In the genomic region with DNA sequence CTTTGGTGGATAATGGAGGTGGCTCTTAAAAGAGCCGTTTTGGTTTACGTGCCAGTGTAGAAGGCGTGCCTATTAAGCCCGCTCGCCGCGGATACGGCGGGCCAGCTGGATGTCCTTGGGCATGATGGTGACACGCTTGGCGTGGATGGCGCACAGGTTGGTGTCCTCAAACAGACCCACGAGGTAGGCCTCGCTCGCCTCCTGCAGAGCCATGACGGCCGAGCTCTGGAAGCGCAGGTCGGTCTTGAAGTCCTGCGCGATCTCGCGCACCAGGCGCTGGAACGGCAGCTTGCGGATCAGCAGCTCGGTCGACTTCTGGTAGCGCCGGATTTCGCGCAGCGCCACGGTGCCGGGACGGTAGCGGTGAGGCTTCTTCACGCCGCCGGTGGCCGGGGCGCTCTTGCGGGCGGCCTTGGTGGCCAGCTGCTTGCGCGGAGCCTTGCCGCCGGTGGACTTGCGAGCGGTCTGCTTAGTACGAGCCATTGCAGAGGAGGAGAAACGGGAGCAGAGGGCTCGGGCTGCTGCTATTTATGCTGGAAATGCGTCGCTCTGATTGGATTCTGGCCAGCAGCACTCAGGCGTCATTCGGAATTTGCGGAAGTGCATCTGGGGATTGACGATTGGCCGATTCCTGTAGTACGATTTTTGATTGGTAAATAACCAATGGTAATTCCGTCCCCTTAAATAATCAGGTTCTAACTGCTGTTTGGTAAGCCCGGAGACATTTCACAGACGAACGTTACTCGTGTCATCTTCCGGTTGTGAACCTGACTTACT, we compare ENCODE assay signal across 8 mouse cellular contexts. TPM values are rescaled to one million over a fixed set of nuclear protein-coding genes. Genes with fewer than 3 reads are reported as not detected.
DNase-seq lines count a peak whose midpoint lies in the region; ATAC-seq lines count a peak whose summit lies in the region.
"Not testable (repeated sequence)": the region's sequence is repeated elsewhere in the genome, so short reads cannot be mapped to it uniquely, and the experiment has no call there.

Hist1h3e (minus strand) TSS at position 487 of the 777 bp plus-strand sequence.

- H3K9me3 ChIP-seq in heart, embryonic 14.5 days (ENCODE audit: control insufficient read depth, low read length); liver, embryonic 13.5 days (replicated peaks); stomach, embryonic 16.5 days (replicated peaks; ENCODE audit: control insufficient read depth, low read length): not testable (repeated sequence)

- H3K27me3 ChIP-seq in heart, embryonic 14.5 days (ENCODE audit: control insufficient read depth, insufficient read depth, low read length); liver, embryonic 13.5 days; stomach, embryonic 16.5 days (ENCODE audit: control insufficient read depth, insufficient read depth, low read length): not testable (repeated sequence)

- peak within 1 kb of the TSS; percentile 44 to 56 for H3K4me3 ChIP-seq in heart, embryonic 14.5 days (ENCODE audit: control insufficient read depth in 1 of 2, insufficient read depth in 1 of 2, low read depth in 1 of 2, low read length in 2 of 2)
- H3K4me3 ChIP-seq in liver, embryonic 13.5 days (replicated peaks), result peak within 1 kb of the TSS; percentile 55
- peak within 1 kb of the TSS; percentile 48 for H3K4me3 ChIP-seq in stomach, embryonic 16.5 days (replicated peaks; ENCODE audit: low read length)

- H3K27ac ChIP-seq in heart, embryonic 14.5 days (replicated peaks in 1 of 2; ENCODE audit: control insufficient read depth in 1 of 2, insufficient read depth in 1 of 2, low read depth in 2 of 2, low read length in 2 of 2), result peak within 1 kb of the TSS; percentile 89 to 99
- H3K27ac ChIP-seq in liver, embryonic 13.5 days, result peak within 1 kb of the TSS; percentile 98
- H3K27ac ChIP-seq in stomach, embryonic 16.5 days (ENCODE audit: low read length), result peak within 1 kb of the TSS; percentile 97

- peak within 1 kb of the TSS; percentile 71 for H3K9ac ChIP-seq in heart, embryonic 14.5 days (ENCODE audit: low read length)
- H3K9ac ChIP-seq in liver, embryonic 13.5 days, result peak within 1 kb of the TSS; percentile 74
- peak within 1 kb of the TSS; percentile 63 for H3K9ac ChIP-seq in stomach, embryonic 16.5 days (ENCODE audit: low read length)

- H3K4me1 ChIP-seq in heart, embryonic 14.5 days (ENCODE audit: control insufficient read depth in 2 of 2, insufficient read depth in 2 of 2, low read length in 2 of 2); stomach, embryonic 16.5 days (ENCODE audit: control insufficient read depth, insufficient read depth, low read length): not testable (repeated sequence)
- peaks cover 49% of the 10 kb centered on the region for H3K4me1 ChIP-seq in liver, embryonic 13.5 days (replicated peaks)

- ATAC-seq in heart, embryonic 14.5 days (ENCODE audit: insufficient number of reproducible peaks, insufficient read depth, low FRiP score, low read depth), result peak; percentile 87
- peak; percentile 91 for ATAC-seq in liver, embryonic 13.5 days (ENCODE audit: low read depth)
- ATAC-seq in stomach, embryonic 16.5 days (ENCODE audit: insufficient read depth, low FRiP score), result peak; percentile 93

- H3K4me2 ChIP-seq in heart, embryonic 14.5 days (ENCODE audit: low read length), result peak within 1 kb of the TSS; percentile 74
- peak within 1 kb of the TSS; percentile 73 for H3K4me2 ChIP-seq in liver, embryonic 13.5 days
- H3K4me2 ChIP-seq in stomach, embryonic 16.5 days (ENCODE audit: low read depth, low read length), result peak within 1 kb of the TSS; percentile 72

- DNase-seq in CD4-positive, CD25-positive, alpha-beta regulatory T cell, adult 2 months (ENCODE audit: low read depth, low spot score), result peak; percentile 96
- peak; percentile 94 for DNase-seq in c-Kit-negative CD71-positive TER-119-positive erythroid progenitor cells, embryonic 14.5 days (ENCODE audit: low read depth, low spot score)
- peak; percentile 94 for DNase-seq in fibroblast of lung, adult 2 months (ENCODE audit: low read depth)
- peak; percentile 95 for DNase-seq in kidney, postnatal 14 days
- peak; percentile 92 for DNase-seq in liver, embryonic 13.5 days
- DNase-seq in neural tube, embryonic 10.5 days (ENCODE audit: extremely low spot score, low spot score), result peak; percentile 91

- not testable (repeated sequence) for H3K36me3 ChIP-seq in heart, embryonic 14.5 days (ENCODE audit: control insufficient read depth, insufficient read depth, low read length); liver, embryonic 13.5 days; stomach, embryonic 16.5 days (ENCODE audit: control insufficient read depth, insufficient read depth, low read length)

- under 1% methylated on average over 44 of the region's 67 CpGs for WGBS in heart, embryonic 14.5 days
- whole genome bisulfite sequencing in liver, embryonic 13.5 days (ENCODE audit: insufficient replicate concordance), result under 1% methylated on average over 56 of the region's 67 CpGs
- under 1% methylated on average over 54 of the region's 67 CpGs for WGBS in stomach, embryonic 16.5 days

RNA-seq across cellular contexts. Expression of gene Hist1h3e, which starts in this region (rescaled TPM):
- 2.0 TPM in 2 replicates for polyA plus RNA-seq in heart, embryonic 14.5 days (2014; fragmentation: Nextera tagmentation; extraction: Ambion mirVana)
- 4.4 and 6.8 TPM in 2 replicates for polyA plus RNA-seq in liver, embryonic 13.5 days (2015; fragmentation: Nextera tagmentation; extraction: Ambion mirVana)
- 2.8 and 3.6 TPM in 2 replicates for polyA plus RNA-seq in stomach, embryonic 16.5 days (2015; fragmentation: Nextera tagmentation; extraction: Ambion mirVana)

Comparison
In these comparisons a context has a peak if more than half of its experiments do, and no peak if none do; other contexts are left out.
1. Peak in every context shown above with its lines: DNase-seq, ATAC-seq, H3K4me3 ChIP-seq and H3K27ac ChIP-seq.